In the genomic region with DNA sequence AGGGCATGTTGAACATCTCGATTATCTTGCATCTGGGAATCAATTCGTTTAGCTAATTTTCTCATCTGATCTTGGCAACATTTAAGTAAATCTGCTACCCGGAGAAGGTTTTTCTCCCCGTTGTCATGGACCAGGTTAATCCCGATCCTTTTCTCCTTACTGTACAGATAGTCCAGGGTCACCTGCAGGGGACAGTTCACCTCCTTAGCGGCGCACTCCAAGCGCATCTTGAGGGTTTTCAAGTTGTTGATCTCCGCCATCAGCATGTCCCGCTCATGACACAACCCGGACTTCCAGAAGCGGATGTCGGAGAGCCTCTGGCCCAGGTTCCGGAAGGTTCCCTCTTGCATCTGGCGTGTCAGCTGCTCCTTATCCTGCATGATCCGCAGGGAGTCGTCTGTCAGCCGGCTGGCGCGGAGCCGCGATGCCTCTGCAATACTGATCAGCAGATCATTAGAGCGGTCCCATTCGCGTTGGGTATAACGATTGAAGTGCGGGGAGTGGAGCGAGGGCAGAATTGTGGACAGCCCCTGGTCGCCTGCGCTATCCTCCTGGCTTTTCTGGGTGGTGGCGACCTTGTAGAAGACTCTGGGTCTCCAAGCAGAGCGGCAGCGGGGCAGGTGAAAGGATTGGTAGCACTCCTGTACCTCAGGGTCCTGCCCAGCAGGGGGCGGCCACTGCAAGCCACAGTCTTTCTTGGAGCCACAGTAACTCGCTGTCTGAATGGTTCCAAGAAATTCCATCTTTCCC, we compare ENCODE assay signal across 9 mouse cellular contexts. TPM values are rescaled to one million over a fixed set of nuclear protein-coding genes. Genes with fewer than 3 reads are reported as not detected.
DNase-seq lines count a peak whose midpoint lies in the region; ATAC-seq and TF ChIP-seq lines count a peak whose summit lies in the region.
"Had no signal": no experiment of that assay in that cellular context is flagged by ENCODE, and none has a peak within 500 bp of the region (broad histone marks: within the 10 kb centered on the region; RNA-seq: fewer than 3 reads in every experiment).

No protein-coding gene starts in this region.

- no peaks in the 10 kb centered on the region for H3K36me3 ChIP-seq in MEL (ENCODE audit: control insufficient read depth in 1 of 2, insufficient read depth in 2 of 2, low read length in 2 of 2)
- no peaks in the 10 kb centered on the region for H3K36me3 ChIP-seq in hindbrain, embryonic 11.5 days (ENCODE audit: control insufficient read depth, insufficient read depth, low read length)
- no peaks in the 10 kb centered on the region for H3K36me3 ChIP-seq in lung, embryonic 16.5 days (ENCODE audit: control insufficient read depth, insufficient read depth, low read length)

- no peak for TF ChIP-seq EP300 in MEL (IDR thresholded peaks at IDR 0.05; ENCODE audit: low read depth in 1 of 2, low read length in 2 of 2)

- H3K27me3 ChIP-seq in MEL (ENCODE audit: control insufficient read depth in 1 of 2, insufficient read depth in 2 of 2, low read length in 2 of 2): peaks cover 3 to 6% of the 10 kb centered on the region in 2 experiments
- H3K27me3 ChIP-seq in hindbrain, embryonic 11.5 days (ENCODE audit: control insufficient read depth, insufficient read depth, low read length): no peaks in the 10 kb centered on the region
- H3K27me3 ChIP-seq in lung, embryonic 16.5 days (ENCODE audit: control insufficient read depth, insufficient read depth, low read depth, low read length): peaks cover 3% of the 10 kb centered on the region; the same call in 1 of the 2 replicates

- TF ChIP-seq POLR2A in MEL (IDR thresholded peaks at IDR 0.05; ENCODE audit: control insufficient read depth in 1 of 2, insufficient read depth in 1 of 2, low read depth in 1 of 2, low read length in 2 of 2, poor library complexity in 1 of 2): no peak

- DNase-seq in MEL (ENCODE audit: low read depth, low spot score): peak; percentile 46
- DNase-seq in cerebellum, adult 9-10 months: peak; percentile 69
- peak; percentile 74 to 89 for DNase-seq in frontal cortex, adult 2 months (ENCODE audit: extremely low spot score in 1 of 2, low spot score in 1 of 2)
- peak; percentile 83 for DNase-seq in hindbrain, embryonic 11.5 days (ENCODE audit: low spot score)
- peak; percentile 68 for DNase-seq in layer of hippocampus, adult 9-11 months
- peak; percentile 73 for DNase-seq in ovary, postnatal 14 days (ENCODE audit: low spot score)
- DNase-seq in thymus, postnatal 14 days: peak; percentile 85

- no peak overlapping the region for H3K4me3 ChIP-seq in MEL (ENCODE audit: control insufficient read depth in 1 of 2, insufficient read depth in 1 of 2, low read depth in 2 of 2, low read length in 2 of 2)
- peak overlapping the region; percentile 28 for H3K4me3 ChIP-seq in hindbrain, embryonic 11.5 days (ENCODE audit: low read depth, low read length)
- peak overlapping the region; percentile 39 for H3K4me3 ChIP-seq in lung, embryonic 16.5 days (ENCODE audit: low read length)

- H3K9ac ChIP-seq in MEL (ENCODE audit: control insufficient read depth, low read depth, low read length, poor library complexity, severe bottlenecking): no peak overlapping the region
- peak overlapping the region; percentile 31; the same call in 1 of the 2 replicates for H3K9ac ChIP-seq in hindbrain, embryonic 11.5 days (ENCODE audit: low read depth, low read length)
- H3K9ac ChIP-seq in lung, embryonic 16.5 days (ENCODE audit: low read length): peak overlapping the region; percentile 19

- H3K79me2 ChIP-seq in MEL (ENCODE audit: control insufficient read depth, insufficient read depth, low read length, poor library complexity): no peaks in the 10 kb centered on the region

- TF ChIP-seq RAD21 in MEL (IDR thresholded peaks at IDR 0.05; ENCODE audit: low read depth, low read length): peak; percentile 77

- H3K4me1 ChIP-seq in MEL (ENCODE audit: control insufficient read depth in 1 of 2, insufficient read depth in 2 of 2, low read length in 2 of 2): no peaks in the 10 kb centered on the region
- no peaks in the 10 kb centered on the region for H3K4me1 ChIP-seq in hindbrain, embryonic 11.5 days (replicated peaks; ENCODE audit: control insufficient read depth, insufficient read depth, low read length)
- H3K4me1 ChIP-seq in lung, embryonic 16.5 days (replicated peaks; ENCODE audit: control insufficient read depth, insufficient read depth, low read length): peaks cover 2% of the 10 kb centered on the region; the same call in 1 of the 2 replicates

- peak overlapping the region; percentile 57 for H3K4me2 ChIP-seq in hindbrain, embryonic 11.5 days (replicated peaks; ENCODE audit: low read depth, low read length)
- peak overlapping the region; percentile 67 for H3K4me2 ChIP-seq in lung, embryonic 16.5 days (ENCODE audit: low read depth, low read length)

- 21% methylated on average over 35 of the region's 35 CpGs for WGBS in hindbrain, embryonic 11.5 days
- 15% methylated on average over 35 of the region's 35 CpGs for WGBS in lung, embryonic 16.5 days

- peak; percentile 74 for ATAC-seq in hindbrain, embryonic 11.5 days (ENCODE audit: low FRiP score)
- ATAC-seq in lung, embryonic 16.5 days (ENCODE audit: low read depth): peak; percentile 74

- TF ChIP-seq CTCF in MEL (IDR thresholded peaks at IDR 0.05 in 2 of 3, conservative IDR thresholded peaks at IDR 0.05 in 1 of 3; ENCODE audit: control insufficient read depth in 1 of 3, insufficient read depth in 1 of 3, low read depth in 2 of 3, low read length in 3 of 3, poor library complexity in 1 of 3, severe bottlenecking in 1 of 3): peak; percentile 68 to 87 (median 73)

- H3K9me3 ChIP-seq in MEL (replicated peaks; ENCODE audit: insufficient read depth, low read length): no peaks in the 10 kb centered on the region
- no peaks in the 10 kb centered on the region for H3K9me3 ChIP-seq in hindbrain, embryonic 11.5 days (ENCODE audit: control insufficient read depth, low read length)
- no peaks in the 10 kb centered on the region for H3K9me3 ChIP-seq in lung, embryonic 16.5 days (ENCODE audit: control insufficient read depth, low read length)

- no peak overlapping the region for H3K27ac ChIP-seq in MEL (ENCODE audit: control insufficient read depth, low read depth, low read length)
- H3K27ac ChIP-seq in hindbrain, embryonic 11.5 days (ENCODE audit: low read depth, low read length): no peak overlapping the region
- H3K27ac ChIP-seq in lung, embryonic 16.5 days (ENCODE audit: low read length): no peak overlapping the region
- H3K27ac ChIP-seq: macrophage had no signal

TF ChIP-seq in MEL, 35 proteins besides CTCF, POLR2A, EP300 and RAD21:
- TF ChIP-seq USF1 (IDR thresholded peaks at IDR 0.05; ENCODE audit: low read depth, low read length) (no peak), MYB (IDR thresholded peaks at IDR 0.05; ENCODE audit: low read depth, low read length) (no peak), KAT2A (conservative IDR thresholded peaks at IDR 0.05; ENCODE audit: low read depth, low read length) (no peak), ZC3H11A (IDR thresholded peaks at IDR 0.05; ENCODE audit: low read depth, low read length) (peak; percentile 69), MYC (IDR thresholded peaks at IDR 0.05; ENCODE audit: low read depth, low read length) (no peak), SMC3 (IDR thresholded peaks at IDR 0.05; ENCODE audit: low read depth, low read length) (peak; percentile 88), TCF12 (IDR thresholded peaks at IDR 0.05; ENCODE audit: low read depth, low read length) (no peak)
TF ChIP-seq in MEL: peak in this region for 2.

RNA-seq across cellular contexts. Expression of a gene that starts 7.4 kb away (rescaled TPM):
- not detected in 2 replicates for total RNA-seq in MEL (2012; rRNA removed)
- polyA plus RNA-seq in MEL (2012; ENCODE audit: insufficient read depth in 1 of 2, insufficient read length in 2 of 2, low read depth in 1 of 2, low replicate concordance in 2 of 2, missing spikeins in 1 of 2): not detected
- polyA plus RNA-seq in frontal cortex, adult 2 months (2012; rRNA removed): 7.1 and 9.3 TPM in 2 replicates
- polyA plus RNA-seq in hindbrain, embryonic 11.5 days (2014; fragmentation: Nextera tagmentation; extraction: Ambion mirVana): 0.32 and 0.71 TPM in 2 replicates
- 2.7 and 3.1 TPM in 2 replicates for polyA plus RNA-seq in lung, embryonic 16.5 days (2015; fragmentation: Nextera tagmentation; extraction: Ambion mirVana)

RNA-seq across cellular contexts. Expression of a gene that starts 11.3 kb away (rescaled TPM):
- 0.08 and 0.10 TPM in 2 replicates for total RNA-seq in MEL (2012; rRNA removed)
- 1 to 10 TPM in 1 of 2 experiments, not detected in 1; 1.9 TPM for polyA plus RNA-seq in MEL (2012; ENCODE audit: insufficient read depth in 1 of 2, insufficient read length in 2 of 2, low read depth in 1 of 2, low replicate concordance in 2 of 2, missing spikeins in 1 of 2)
- polyA plus RNA-seq in frontal cortex, adult 2 months (2012; rRNA removed): 25.7 and 26.6 TPM in 2 replicates
- 6.5 and 7.6 TPM in 2 replicates for polyA plus RNA-seq in hindbrain, embryonic 11.5 days (2014; fragmentation: Nextera tagmentation; extraction: Ambion mirVana)
- polyA plus RNA-seq in lung, embryonic 16.5 days (2015; fragmentation: Nextera tagmentation; extraction: Ambion mirVana): 6.7 and 7.9 TPM in 2 replicates

RNA-seq across cellular contexts. Expression of a gene that starts 15.1 kb away (rescaled TPM):
- 16.9 and 17.2 TPM in 2 replicates for total RNA-seq in MEL (2012; rRNA removed)
- 10 to 100 TPM in 1 of 2 experiments, not detected in 1; 27.7 TPM for polyA plus RNA-seq in MEL (2012; ENCODE audit: insufficient read depth in 1 of 2, insufficient read length in 2 of 2, low read depth in 1 of 2, low replicate concordance in 2 of 2, missing spikeins in 1 of 2)
- 62.3 and 65.0 TPM in 2 replicates for polyA plus RNA-seq in frontal cortex, adult 2 months (2012; rRNA removed)
- 51.5 and 51.7 TPM in 2 replicates for polyA plus RNA-seq in hindbrain, embryonic 11.5 days (2014; fragmentation: Nextera tagmentation; extraction: Ambion mirVana)
- polyA plus RNA-seq in lung, embryonic 16.5 days (2015; fragmentation: Nextera tagmentation; extraction: Ambion mirVana): 36.6 and 37.2 TPM in 2 replicates

Comparison
In these comparisons a context has a peak if more than half of its experiments do, and no peak if none do; other contexts are left out.
1. H3K4me3 ChIP-seq: peak in hindbrain, embryonic 11.5 days (single experiment) and lung, embryonic 16.5 days (single experiment); none in MEL (0 of 2).
2. Peak in every context shown above with its lines, with median percentiles within 50 percentile points of each other: DNase-seq.